Mouse (Mus musculus): Measurements from ENCODE around the gene Kif5a. TPM values are rescaled to one million over a fixed set of nuclear protein-coding genes. Genes with fewer than 3 reads are reported as not detected.

Gene Kif5a
- polyA plus RNA-seq, 1 experiment from 2014 or later: 1.2 TPM

DNA sequence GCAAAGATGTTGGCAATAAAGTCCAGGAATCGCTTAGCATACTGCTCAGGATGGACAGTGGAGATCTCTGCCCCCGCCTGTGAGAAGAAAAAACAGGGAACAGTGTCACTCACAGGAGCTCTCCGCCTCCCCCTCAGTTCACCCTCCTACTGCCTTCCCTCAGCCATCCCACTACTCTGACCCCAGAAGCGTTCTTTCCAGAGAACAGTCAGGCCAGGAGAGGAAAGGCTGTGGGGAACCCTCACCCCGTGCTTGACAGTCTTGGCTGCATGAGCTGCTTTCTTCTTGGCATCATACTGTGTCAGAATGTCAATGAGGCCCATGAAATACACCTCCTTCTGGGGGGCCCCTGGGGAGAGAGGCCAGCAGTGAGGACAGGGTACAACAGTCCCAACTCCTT is 64.1 kb downstream of the Kif5a start:
- H3K4me1 ChIP-seq (ENCODE audit: control insufficient read depth in 2 of 2, insufficient read depth in 2 of 2, low read length in 2 of 2): peaks cover 7 to 10% of the 10 kb centered on the region in 2 experiments
- no peak overlapping the region for H3K4me3 ChIP-seq (ENCODE audit: control insufficient read depth in 1 of 2, insufficient read depth in 1 of 2, low read depth in 1 of 2, low read length in 2 of 2)
- H3K36me3 ChIP-seq (ENCODE audit: control insufficient read depth, insufficient read depth, low read length): peaks cover 49% of the 10 kb centered on the region
- WGBS: 74% methylated on average over 5 of the region's 5 CpGs
- ATAC-seq (ENCODE audit: insufficient number of reproducible peaks, insufficient read depth, low FRiP score, low read depth): no peak
- H3K9me3 ChIP-seq (ENCODE audit: control insufficient read depth, low read length): no peaks in the 10 kb centered on the region
- no peaks in the 10 kb centered on the region for H3K27me3 ChIP-seq (ENCODE audit: control insufficient read depth, insufficient read depth, low read length)
- no peak overlapping the region for H3K4me2 ChIP-seq (ENCODE audit: low read length)
- H3K9ac ChIP-seq (ENCODE audit: low read length): no peak overlapping the region
- H3K27ac ChIP-seq (replicated peaks in 1 of 2; ENCODE audit: control insufficient read depth in 1 of 2, insufficient read depth in 1 of 2, low read depth in 2 of 2, low read length in 2 of 2): no peak overlapping the region

DNA sequence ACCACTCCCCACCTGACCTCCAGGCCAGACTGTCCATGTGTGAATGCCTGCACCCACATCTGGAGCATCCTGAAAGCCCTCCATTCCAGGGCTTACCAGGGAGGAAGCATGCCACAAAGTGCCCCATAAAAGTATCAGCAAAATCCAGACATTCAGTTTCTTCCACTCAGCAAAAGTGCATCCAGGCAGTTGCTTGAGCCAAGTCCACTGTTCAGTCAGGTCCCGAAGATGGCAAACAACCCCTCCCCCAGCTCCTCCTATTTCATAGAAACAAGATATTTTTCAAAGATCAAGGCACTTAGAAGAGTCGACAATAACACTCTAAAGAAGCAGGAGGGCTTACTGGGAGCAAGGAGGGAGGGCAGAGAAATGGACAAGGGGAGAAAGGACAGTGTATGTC is 64.7 kb downstream of the Kif5a start:
- Histone ChIP-seq H3K4me2 (ENCODE audit: low read length) (no peak overlapping the region), H3K4me3 (ENCODE audit: control insufficient read depth in 1 of 2, insufficient read depth in 1 of 2, low read depth in 1 of 2, low read length in 2 of 2) (no peak overlapping the region), H3K27ac (replicated peaks in 1 of 2; ENCODE audit: control insufficient read depth in 1 of 2, insufficient read depth in 1 of 2, low read depth in 2 of 2, low read length in 2 of 2) (no peak overlapping the region), H3K9ac (ENCODE audit: low read length) (no peak overlapping the region), H3K4me1 (ENCODE audit: control insufficient read depth in 2 of 2, insufficient read depth in 2 of 2, low read length in 2 of 2) (peaks cover 7 to 10% of the 10 kb centered on the region in 2 experiments), H3K27me3 (ENCODE audit: control insufficient read depth, insufficient read depth, low read length) (no peaks in the 10 kb centered on the region), H3K36me3 (ENCODE audit: control insufficient read depth, insufficient read depth, low read length) (peaks cover 45% of the 10 kb centered on the region), H3K9me3 (ENCODE audit: control insufficient read depth, low read length) (no peaks in the 10 kb centered on the region)
- 57% methylated on average over 2 of the region's 2 CpGs for WGBS
- ATAC-seq (ENCODE audit: insufficient number of reproducible peaks, insufficient read depth, low FRiP score, low read depth): no peak

DNA sequence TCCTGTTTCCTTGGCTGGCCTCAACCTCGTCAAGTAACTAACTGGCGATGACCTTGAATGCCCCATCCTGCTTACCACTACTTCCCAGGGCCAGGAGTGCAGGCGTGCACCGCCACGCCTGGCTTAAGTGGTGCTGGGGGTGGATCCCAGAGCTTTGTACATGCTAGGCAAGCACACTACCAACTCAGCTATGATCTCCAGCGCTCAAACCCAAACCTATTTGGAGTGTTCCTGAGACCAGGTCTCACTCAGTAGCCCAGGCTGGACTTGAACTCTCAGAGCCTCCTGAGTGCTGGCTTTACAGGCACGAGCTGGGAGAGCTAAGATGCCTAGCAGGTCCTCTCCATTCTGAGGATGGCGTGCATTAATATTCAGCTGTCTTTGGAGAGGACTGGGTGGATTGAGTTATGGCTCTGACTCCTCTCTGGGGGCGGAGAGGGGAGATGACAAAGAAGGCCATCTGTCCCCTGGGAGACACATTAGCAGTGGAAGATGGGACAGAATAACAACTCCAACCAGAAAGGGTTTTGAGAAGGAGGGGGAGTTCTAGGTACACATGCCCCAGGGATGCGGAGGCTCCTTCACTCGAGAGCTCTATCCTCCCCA is 65.5 kb downstream of the Kif5a start:
- ATAC-seq (ENCODE audit: insufficient number of reproducible peaks, insufficient read depth, low FRiP score, low read depth): no peak
- Histone ChIP-seq H3K27me3 (ENCODE audit: control insufficient read depth, insufficient read depth, low read length) (no peaks in the 10 kb centered on the region), H3K4me1 (ENCODE audit: control insufficient read depth in 2 of 2, insufficient read depth in 2 of 2, low read length in 2 of 2) (peaks cover 7 to 10% of the 10 kb centered on the region in 2 experiments), H3K4me2 (ENCODE audit: low read length) (no peak overlapping the region), H3K4me3 (ENCODE audit: control insufficient read depth in 1 of 2, insufficient read depth in 1 of 2, low read depth in 1 of 2, low read length in 2 of 2) (no peak overlapping the region), H3K9me3 (ENCODE audit: control insufficient read depth, low read length) (no peaks in the 10 kb centered on the region), H3K36me3 (ENCODE audit: control insufficient read depth, insufficient read depth, low read length) (peaks cover 47% of the 10 kb centered on the region), H3K27ac (replicated peaks in 1 of 2; ENCODE audit: control insufficient read depth in 1 of 2, insufficient read depth in 1 of 2, low read depth in 2 of 2, low read length in 2 of 2) (no peak overlapping the region), H3K9ac (ENCODE audit: low read length) (no peak overlapping the region)
- 81% methylated on average over 11 of the region's 11 CpGs for WGBS

DNA sequence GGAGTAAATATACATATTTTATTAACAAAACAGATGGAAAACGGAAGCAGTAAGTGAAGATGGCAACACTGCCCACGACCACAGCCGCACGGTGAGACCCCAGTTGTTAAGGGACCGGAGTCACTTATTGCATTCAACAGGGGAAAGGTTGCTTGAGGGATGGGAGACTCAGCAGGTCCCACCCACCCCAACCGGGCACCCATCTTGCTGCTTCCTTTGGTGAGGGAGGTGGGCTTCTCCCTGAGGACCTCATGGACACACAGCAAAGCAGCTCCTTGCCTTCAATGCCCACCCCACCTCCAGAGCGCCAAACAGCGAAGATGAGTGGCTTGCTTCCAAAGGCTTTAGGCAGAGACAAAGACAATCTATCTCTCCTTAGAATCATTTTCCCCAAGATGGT is 66.0 kb downstream of the Kif5a start:
- peaks cover 46% of the 10 kb centered on the region for H3K36me3 ChIP-seq (ENCODE audit: control insufficient read depth, insufficient read depth, low read length)
- H3K27me3 ChIP-seq (ENCODE audit: control insufficient read depth, insufficient read depth, low read length): no peaks in the 10 kb centered on the region
- 91% methylated on average over 8 of the region's 8 CpGs for WGBS
- H3K4me3 ChIP-seq (ENCODE audit: control insufficient read depth in 1 of 2, insufficient read depth in 1 of 2, low read depth in 1 of 2, low read length in 2 of 2): no peak overlapping the region
- H3K4me2 ChIP-seq (ENCODE audit: low read length): no peak overlapping the region
- H3K9me3 ChIP-seq (ENCODE audit: control insufficient read depth, low read length): no peaks in the 10 kb centered on the region
- no peak for ATAC-seq (ENCODE audit: insufficient number of reproducible peaks, insufficient read depth, low FRiP score, low read depth)
- H3K27ac ChIP-seq (replicated peaks in 1 of 2; ENCODE audit: control insufficient read depth in 1 of 2, insufficient read depth in 1 of 2, low read depth in 2 of 2, low read length in 2 of 2): peak overlapping the region in 1 of 2 experiments; percentile 89; a peak in 1 of 4 replicates
- no peak overlapping the region for H3K9ac ChIP-seq (ENCODE audit: low read length)
- peaks cover 7 to 10% of the 10 kb centered on the region in 2 experiments for H3K4me1 ChIP-seq (ENCODE audit: control insufficient read depth in 2 of 2, insufficient read depth in 2 of 2, low read length in 2 of 2)

DNA sequence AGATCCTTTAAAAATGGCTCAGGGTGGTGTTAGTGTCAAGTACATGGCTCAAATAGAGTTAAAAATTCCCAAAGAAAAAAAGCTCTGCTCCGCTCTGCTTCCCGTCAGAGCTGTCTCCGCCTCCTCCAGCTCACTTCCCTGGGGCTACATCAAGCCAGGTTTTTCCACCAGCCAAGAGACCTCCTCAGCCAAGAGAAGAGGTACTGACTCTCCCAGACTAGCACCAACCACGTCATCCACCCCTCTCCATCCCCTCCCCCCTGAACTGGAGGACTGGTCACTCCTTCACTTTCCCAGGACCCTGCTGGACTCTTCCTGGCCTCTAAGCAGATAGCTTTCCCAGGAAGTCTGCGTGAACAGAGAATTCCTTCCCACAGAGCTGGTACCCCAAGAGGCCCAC is 66.8 kb downstream of the Kif5a start:
- Histone ChIP-seq H3K4me3 (ENCODE audit: control insufficient read depth in 1 of 2, insufficient read depth in 1 of 2, low read depth in 1 of 2, low read length in 2 of 2) (peak overlapping the region; percentile 65 to 75), H3K4me2 (ENCODE audit: low read length) (peak overlapping the region; percentile 85), H3K4me1 (ENCODE audit: control insufficient read depth in 2 of 2, insufficient read depth in 2 of 2, low read length in 2 of 2) (peaks cover 7 to 10% of the 10 kb centered on the region in 2 experiments), H3K27me3 (ENCODE audit: control insufficient read depth, insufficient read depth, low read length) (no peaks in the 10 kb centered on the region), H3K9me3 (ENCODE audit: control insufficient read depth, low read length) (no peaks in the 10 kb centered on the region), H3K36me3 (ENCODE audit: control insufficient read depth, insufficient read depth, low read length) (peaks cover 49% of the 10 kb centered on the region), H3K27ac (replicated peaks in 1 of 2; ENCODE audit: control insufficient read depth in 1 of 2, insufficient read depth in 1 of 2, low read depth in 2 of 2, low read length in 2 of 2) (peak overlapping the region; percentile 89 to 90), H3K9ac (ENCODE audit: low read length) (peak overlapping the region; percentile 89)
- peak; percentile 75 for ATAC-seq (ENCODE audit: insufficient number of reproducible peaks, insufficient read depth, low FRiP score, low read depth)
- 8% methylated on average over 5 of the region's 5 CpGs for WGBS

DNA sequence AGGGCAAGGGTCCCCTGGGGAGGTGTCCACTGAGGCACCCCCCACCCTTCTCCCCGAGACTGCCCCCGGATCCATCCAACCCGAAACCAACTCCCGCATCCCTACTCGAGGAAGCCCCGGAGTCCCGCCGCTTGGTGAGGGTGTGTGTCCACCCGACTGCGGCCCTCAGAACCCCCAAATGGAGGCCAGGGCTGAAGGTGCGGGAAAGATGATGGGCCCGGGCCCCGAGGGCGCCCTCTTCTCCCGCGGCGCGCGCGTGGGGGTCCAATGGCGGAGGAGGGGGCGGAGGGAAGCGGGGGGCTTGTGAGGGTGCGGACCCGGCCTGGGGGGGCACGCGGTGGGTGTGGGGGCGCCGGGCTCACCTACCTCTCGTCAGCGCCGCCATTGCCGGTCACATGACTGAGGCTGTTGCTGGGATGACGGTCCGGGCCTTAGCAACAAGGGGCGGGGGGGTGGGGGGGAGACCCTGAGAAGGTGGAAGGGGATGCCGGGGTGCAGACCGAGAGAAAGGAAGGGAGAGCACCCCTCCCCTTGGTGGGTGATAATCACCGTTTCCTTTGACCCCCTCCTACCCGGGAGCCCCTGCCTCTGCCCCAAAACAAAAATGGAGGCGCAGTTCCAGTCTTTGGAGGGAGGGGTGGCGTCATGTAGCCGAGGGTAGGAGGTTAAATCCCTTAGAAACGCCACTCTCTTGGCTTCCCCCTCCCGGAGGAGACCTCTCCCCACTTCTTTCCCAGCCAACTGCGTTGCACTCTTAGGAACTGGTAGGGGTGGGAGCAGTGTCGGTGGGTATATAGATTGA is 67.6 kb downstream of the Kif5a start, which contains the start of gene Dtx3:
Dtx3 (minus strand) TSS at position 401 of the 802 bp plus-strand sequence.
- H3K27ac ChIP-seq (replicated peaks in 1 of 2; ENCODE audit: control insufficient read depth in 1 of 2, insufficient read depth in 1 of 2, low read depth in 2 of 2, low read length in 2 of 2): peak within 1 kb of the TSS; percentile 89 to 90
- H3K4me2 ChIP-seq (ENCODE audit: low read length): peak within 1 kb of the TSS; percentile 85
- H3K9ac ChIP-seq (ENCODE audit: low read length): peak within 1 kb of the TSS; percentile 89
- WGBS: under 1% methylated on average over 41 of the region's 47 CpGs
- peaks cover 7 to 10% of the 10 kb centered on the region in 2 experiments for H3K4me1 ChIP-seq (ENCODE audit: control insufficient read depth in 2 of 2, insufficient read depth in 2 of 2, low read length in 2 of 2)
- peak; percentile 38 for ATAC-seq (ENCODE audit: insufficient number of reproducible peaks, insufficient read depth, low FRiP score, low read depth)
- peak within 1 kb of the TSS; percentile 65 to 75 for H3K4me3 ChIP-seq (ENCODE audit: control insufficient read depth in 1 of 2, insufficient read depth in 1 of 2, low read depth in 1 of 2, low read length in 2 of 2)
- no peaks in the 10 kb centered on the region for H3K9me3 ChIP-seq (ENCODE audit: control insufficient read depth, low read length)
- H3K36me3 ChIP-seq (ENCODE audit: control insufficient read depth, insufficient read depth, low read length): peaks cover 48% of the 10 kb centered on the region
- H3K27me3 ChIP-seq (ENCODE audit: control insufficient read depth, insufficient read depth, low read length): no peaks in the 10 kb centered on the region

DNA sequence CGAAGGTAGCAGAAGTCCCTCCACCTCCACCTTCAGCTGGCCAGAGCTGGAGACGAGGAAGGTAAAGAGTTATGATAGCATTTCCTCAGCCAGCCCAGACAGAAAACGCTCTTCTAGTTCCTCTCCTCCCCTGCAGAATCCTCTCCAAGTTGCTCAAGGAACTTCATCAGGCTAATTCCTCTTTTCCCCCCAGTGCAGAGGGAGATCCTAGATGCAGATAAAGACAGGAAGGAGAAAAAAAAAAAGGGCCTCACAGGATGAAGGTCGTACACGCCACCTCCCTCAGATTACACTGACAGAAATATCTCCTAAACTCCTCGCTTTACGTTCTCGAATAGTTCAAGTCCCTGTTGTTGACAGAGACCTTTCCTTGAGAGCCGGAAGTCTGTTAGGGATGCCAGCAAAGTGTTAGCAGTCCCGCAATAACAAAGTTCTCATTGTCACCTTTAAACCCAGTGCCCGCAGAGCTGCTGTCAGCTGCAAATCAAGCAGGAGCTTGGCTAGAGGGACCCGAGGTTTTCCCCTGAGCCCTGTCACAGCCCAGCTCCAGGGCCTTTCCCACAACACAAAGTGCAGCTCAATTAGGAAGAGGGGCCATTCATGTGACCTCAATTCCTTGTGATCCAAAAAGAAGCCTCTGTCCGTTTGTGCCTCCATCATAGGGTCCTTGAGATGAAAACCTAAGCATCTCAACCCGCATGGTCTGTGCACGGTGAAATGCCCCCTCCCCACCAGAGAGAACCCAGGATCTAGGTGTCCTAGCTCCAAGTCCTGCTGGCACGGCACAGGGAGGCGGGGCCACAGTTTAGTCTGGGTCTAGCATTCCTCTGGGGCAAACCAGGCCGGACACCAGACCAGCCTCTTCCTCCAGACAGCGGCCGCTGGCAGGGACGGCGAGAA is 68.5 kb downstream of the Kif5a start:
- peak; percentile 29; the same call in 1 of the 2 replicates for ATAC-seq (ENCODE audit: insufficient number of reproducible peaks, insufficient read depth, low FRiP score, low read depth)
- Histone ChIP-seq H3K4me2 (ENCODE audit: low read length) (peak overlapping the region; percentile 85), H3K9me3 (ENCODE audit: control insufficient read depth, low read length) (no peaks in the 10 kb centered on the region), H3K4me3 (ENCODE audit: control insufficient read depth in 1 of 2, insufficient read depth in 1 of 2, low read depth in 1 of 2, low read length in 2 of 2) (peak overlapping the region; percentile 65 to 75), H3K36me3 (ENCODE audit: control insufficient read depth, insufficient read depth, low read length) (peaks cover 39% of the 10 kb centered on the region), H3K27me3 (ENCODE audit: control insufficient read depth, insufficient read depth, low read length) (no peaks in the 10 kb centered on the region), H3K9ac (ENCODE audit: low read length) (peak overlapping the region; percentile 89), H3K4me1 (ENCODE audit: control insufficient read depth in 2 of 2, insufficient read depth in 2 of 2, low read length in 2 of 2) (peaks cover 7 to 13% of the 10 kb centered on the region in 2 experiments), H3K27ac (replicated peaks in 1 of 2; ENCODE audit: control insufficient read depth in 1 of 2, insufficient read depth in 1 of 2, low read depth in 2 of 2, low read length in 2 of 2) (peak overlapping the region; percentile 74 to 89)
- 12% methylated on average over 22 of the region's 22 CpGs for WGBS

Measured in heart, embryonic 14.5 days (tissue).